Mouse (Mus musculus) neutrophil, adult 5-6 weeks (primary cell): ENCODE measurements around the gene Pdss2. TPM values are rescaled to one million over a fixed set of nuclear protein-coding genes. Genes with fewer than 3 reads are reported as not detected.

Experiments used
- ATAC-seq: fragments of 151-379, 151-347 bp; 2 replicates; pipeline ENCODE4 v1.8.0; 2017; ENCODE audit warnings: mild to moderate bottlenecking, moderate TSS enrichment; ENCODE audit not compliant: insufficient number of reproducible peaks, poor library complexity, low FRiP score, severe bottlenecking; ENCODE audit errors: extremely low read depth
- total RNA-seq: library from RNA; stranded (forward); fragments of 200-1000 nt; gene quantifications from 2 replicates; pipeline ENCODE4 v1.2.3, GENCODE M21; 2017

The Pdss2 gene
- total RNA-seq, 1 experiment from 2014 or later, result 12.9 TPM

DNA sequence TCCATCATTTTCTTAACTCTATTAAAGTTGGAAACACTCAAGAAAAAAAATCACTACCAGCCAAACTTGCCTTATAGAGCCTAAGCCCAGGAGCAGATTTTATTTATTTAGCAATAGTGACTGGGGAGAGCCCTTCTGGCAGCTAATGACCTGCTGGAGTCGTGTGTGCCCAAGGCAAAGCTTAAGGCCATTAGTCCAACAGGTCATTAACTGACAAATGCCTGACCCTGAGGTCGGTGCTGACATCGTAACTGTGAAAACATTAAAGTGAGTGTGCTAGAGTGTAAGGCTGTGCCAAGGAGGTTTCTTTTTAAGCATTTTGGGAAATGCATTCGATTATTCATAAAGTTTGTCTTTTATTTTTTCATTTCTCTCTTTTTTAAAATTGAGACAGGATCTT lies 136.6 kb downstream of the Pdss2 start:
- ATAC-seq, result no peak

DNA sequence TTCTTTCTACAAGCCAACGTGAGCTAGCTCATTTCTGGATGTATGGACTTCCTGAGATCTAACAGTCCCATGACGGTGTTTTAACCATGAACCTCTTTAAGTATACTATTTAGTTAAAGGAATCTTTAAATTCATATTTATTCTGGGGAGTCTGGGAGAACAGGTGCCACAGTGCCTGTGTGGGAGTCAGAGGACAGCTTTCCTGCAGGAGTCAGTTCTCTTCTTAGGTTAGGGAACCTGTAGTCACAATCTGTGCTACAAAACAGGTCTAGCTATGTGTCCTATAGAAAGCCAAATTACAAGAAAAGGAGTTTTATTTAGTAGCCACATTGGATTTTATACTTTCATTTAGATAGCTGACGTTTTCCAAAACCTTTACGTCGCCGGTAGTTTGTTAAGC lies 141.7 kb downstream of the Pdss2 start:
- no peak for ATAC-seq

DNA sequence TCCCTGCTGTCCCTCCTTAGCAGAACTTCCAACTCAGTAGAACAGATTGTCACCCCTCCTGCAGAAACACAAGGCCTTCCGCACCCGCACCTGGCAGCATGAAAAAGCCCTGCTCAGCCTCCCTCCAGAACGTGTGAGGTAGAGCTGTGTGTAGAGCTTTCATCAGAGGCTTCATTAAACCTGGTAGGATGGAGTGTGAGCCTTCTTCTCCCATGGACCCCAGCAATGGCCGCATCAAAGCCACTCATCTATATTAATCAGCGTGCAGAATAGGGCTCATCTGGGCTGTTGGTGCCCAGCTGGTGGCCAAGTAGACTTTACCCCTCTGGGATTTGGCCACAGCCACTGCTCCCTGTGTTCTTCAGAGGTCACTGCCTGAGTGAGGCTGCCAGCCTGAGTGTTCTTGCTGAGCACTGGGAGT lies 142.2 kb downstream of the Pdss2 start:
- no peak for ATAC-seq

DNA sequence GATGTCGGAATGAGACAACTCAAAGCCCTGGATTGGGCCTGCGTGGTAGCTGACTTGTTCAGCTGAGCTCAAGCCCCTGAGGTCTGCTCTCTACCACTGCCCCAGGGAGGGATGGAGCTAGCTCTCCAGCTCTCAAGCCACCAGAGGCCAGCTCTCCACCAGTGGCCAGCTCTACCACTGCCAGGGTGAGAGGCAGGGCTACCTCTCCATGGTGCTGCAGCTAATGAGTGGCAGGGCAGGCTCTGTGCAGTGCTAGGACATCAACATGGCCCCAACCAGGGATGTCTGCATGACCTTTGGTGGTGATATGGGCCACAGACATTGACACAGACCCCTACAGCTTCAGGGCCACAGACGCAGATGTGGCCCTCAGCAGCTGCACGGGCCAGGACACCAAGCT lies 144.6 kb downstream of the Pdss2 start:
- no peak for ATAC-seq

DNA sequence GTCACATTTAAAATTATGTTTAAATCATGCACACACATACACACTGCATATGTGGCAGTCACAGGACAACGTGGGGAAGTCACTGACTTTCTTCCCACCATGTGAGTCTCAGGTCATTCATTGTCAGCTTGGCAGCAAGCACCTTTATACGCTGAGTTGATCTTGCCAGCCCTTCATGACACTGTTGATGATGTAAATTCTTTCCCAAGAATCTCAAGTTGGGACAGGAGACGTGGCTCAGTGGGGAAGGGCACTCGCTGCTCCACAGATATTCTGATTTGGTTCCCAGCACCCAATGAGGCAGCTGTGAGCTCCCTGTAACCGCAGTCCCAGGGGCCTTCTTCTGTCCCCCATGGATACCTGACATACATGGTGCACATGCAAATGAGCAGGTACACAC lies 147.3 kb downstream of the Pdss2 start:
- ATAC-seq, result no peak

DNA sequence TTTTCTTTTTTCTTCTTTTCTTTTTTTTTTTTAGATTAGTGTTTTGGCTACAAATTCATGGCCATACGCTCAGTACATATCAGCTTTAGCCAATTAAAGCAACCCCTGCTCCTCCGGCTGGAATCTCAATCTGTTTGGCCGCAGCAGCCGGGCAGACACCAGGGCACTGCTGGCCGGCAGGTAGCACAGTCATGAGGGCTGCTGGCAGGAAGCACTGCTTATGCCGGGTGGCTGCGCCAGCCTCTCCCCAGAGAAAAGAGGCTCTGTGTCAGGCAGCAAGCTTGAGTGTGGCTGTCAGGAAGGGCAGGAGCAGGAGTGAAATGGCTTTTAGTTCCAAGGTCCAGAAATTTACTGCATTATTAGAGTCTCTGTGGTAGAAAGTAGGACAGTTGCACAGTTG lies 151.0 kb downstream of the Pdss2 start:
- ATAC-seq, result peak; percentile 66; the same call in 1 of the 2 replicates

DNA sequence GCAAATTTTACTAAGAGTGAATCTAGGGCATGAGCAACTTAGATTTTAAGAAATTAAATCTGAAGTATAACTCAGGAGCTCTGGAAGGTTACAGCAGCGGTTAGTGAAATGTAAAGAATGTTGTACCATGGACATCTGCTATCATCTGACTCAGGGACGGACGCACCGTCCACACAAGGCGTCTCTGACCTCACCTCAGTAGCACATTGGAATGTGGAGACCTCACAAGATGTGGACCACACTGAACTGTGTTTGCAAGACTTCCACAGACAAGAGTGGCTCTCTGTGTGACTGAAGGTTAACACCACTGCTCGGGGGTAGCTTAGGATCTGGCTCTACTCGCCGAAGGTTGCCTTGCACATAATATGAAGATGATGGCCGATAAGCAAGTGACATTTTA lies 151.7 kb downstream of the Pdss2 start:
- no peak for ATAC-seq

DNA sequence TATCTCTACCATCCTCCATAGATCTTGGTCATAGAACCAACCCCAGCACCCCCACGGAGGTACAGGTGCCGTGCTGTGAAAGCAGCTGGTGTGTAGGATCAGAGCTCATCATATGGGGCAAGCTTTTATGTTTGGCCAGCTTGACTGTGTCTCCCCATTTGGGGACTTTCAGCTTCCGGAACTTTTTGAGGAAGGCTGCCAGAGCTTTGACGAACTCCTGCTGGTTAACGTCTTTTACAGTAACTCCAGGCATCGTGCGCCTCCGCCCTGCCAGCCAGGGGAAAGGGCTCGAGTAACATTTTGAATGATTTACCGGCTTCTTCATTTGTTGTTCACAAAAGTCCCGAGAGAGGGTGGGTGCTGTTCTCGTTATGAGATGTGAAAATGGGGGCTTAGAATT lies 152.4 kb downstream of the Pdss2 start:
- ATAC-seq, result no peak

DNA sequence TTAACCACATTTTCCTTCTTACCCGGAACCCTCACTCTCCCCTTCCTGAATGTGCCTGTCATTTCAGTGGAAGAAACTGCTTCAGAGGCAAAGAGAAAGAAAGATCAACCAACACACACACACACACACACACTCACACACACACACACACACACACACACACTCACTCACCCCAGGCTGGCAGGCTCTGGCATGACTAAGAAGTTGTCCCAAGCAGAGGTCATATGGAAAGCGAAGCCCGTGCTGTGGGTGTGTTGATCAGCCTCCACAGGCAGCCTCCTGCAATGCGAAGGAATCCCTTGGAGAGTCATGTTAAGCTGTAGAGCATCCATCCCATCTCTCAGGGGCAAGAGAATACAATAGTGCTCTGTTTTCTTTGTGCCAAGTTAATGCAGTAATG lies 154.0 kb downstream of the Pdss2 start:
- ATAC-seq, result no peak

DNA sequence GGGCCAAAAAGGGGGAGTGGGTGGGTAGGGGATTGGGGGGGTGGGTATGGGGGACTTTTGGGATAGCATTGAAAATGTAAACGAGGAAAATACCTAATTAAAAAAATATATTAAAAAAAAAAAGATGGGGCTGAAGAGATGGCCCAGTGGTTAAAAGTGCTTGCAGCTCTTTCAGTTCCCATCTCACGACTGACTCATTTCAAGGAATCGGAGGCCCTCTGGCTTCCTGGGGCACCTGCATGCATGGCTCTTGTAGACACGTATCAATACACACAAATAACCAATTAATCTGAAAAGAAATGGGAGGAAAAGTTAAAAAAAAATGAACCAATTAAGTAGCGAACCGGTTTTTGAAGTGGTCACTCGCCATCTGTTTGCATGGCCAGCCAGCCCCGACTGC lies 155.5 kb downstream of the Pdss2 start:
- no peak for ATAC-seq

DNA sequence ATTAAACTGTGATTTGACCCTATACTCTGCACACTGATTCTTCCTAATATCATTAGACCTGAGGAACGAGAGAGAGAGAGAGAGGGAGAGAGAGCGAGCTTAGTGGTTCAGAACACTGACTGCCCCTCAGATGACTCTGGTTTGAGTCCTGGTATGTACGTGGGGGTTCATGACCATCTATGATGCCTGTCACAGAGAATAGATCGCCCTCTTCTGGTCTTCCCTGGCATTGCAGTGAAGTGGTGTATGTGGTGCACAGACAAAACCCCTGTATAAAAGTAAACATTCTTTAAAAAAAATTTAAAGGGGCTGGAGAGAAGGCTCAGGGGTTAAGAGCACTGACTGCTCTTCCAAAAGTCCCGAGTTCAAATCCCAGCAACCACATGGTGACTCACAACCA lies 157.0 kb downstream of the Pdss2 start:
- peak; percentile 58; the same call in 1 of the 2 replicates for ATAC-seq

DNA sequence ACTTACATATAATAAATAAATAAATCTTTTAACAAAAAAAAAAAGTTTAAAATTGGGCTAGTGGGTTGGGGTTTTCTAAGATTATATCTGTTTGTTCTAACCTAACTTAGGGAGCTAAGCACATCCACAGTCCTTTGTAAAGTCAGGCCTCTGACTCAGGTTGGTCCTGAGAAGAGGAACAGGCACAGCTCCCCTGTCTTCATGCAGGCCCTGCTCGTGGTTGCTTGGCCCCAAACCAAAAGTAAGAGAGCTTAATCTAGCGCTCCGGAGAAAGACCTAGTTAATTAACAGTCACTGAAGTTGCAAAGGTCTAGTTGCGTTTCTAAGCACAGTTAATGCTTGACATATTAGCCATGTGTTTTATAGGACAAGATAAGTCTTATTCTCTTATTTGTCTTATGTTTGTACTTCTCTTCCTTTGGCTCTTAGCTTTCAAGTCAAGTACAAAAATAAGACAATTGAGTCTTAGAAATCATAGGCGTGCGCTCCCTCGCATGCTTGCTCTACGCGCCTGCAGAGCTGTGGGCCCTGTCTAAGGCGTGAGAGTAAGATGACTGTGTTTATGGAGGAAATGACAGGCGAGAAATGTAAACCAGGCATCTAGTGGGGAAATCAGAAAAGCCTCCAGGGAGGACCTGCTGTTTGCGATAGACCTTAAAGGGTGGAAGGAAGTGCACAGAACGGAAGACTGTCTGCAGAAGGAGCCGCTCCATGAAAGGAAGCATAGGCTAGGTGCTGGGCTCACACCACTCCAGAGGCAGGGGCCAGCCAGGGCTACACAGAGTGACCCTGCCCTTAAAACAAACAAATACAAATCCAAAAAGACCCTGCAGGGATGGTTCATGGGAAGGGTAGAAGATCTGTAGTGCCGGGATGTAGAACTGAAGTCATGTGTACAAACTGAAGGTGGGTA lies 157.7 kb downstream of the Pdss2 start:
- ATAC-seq, result no peak

DNA sequence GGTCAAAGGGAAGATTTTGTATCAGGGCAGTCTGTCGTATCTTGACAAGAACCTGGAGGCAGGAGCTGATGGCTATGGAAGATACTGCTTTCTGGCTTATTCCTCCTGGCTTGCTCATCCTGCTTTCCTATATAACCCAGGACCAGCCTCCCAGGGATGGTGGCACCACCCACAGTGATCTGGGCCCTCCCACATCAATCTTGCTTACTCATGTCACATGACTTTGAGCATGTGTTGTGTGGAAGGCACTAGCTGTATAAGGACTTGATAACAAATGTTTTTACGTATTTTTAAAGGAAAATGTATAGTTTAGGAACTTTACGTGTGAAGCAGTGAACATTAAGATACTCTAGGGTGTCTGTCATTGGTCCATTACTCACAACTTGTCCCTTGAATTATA lies 161.4 kb downstream of the Pdss2 start:
- no peak for ATAC-seq

DNA sequence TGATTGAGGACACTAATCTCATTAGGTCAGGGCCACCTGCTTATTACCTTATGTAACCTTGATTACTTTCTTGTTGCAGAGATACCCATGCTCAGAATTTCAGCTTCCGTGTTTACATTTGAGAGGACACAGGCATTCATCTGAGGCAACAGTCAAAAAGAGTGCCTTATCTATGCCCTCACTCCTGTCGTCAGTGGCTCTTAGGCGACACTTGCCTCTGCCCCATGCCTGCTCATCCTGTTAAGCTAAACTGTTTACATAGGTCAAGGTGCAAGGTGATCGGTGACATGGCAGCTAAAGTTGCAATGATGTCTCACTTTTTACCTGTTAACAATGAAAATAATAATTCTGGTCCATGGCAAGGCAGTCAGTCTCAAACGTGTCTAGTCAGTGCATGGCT lies 163.3 kb downstream of the Pdss2 start:
- no peak for ATAC-seq

DNA sequence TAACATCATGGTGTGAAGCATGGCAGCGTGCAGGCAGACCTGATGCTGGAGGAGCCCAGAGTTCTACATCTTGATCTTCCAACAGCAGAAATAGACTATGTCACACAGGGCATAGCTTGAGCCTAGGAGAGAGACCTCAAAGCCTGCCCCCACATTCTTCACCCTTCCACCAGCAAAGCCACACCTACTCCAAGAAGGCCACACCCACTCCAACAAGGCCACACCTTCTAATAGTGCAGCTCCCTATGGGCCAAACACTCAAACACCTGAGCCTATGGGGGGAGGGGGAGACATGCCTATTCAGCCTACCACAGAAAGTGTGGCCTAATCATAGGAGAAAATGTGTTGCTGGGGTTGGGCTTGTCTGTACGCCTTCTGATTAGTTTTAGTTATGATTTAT lies 171.6 kb downstream of the Pdss2 start:
- no peak for ATAC-seq

DNA sequence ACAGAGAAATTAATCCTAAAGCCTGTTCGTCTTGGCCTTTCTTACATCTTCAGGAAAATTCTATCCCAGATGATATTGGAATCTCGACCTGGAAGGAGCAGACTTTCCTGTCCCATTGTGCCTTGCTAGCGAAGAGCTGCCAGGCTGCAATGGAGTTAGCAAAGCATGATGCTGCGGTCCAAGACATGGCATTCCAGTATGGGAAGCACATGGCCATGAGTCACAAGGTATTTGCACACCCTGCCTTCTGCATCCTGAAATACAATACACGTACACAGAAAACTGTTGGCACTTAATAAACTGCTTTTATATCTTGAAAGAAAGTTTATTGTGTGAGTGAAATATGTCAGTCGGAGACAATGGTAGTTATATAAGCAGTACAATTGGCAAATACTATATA lies 172.5 kb downstream of the Pdss2 start:
- ATAC-seq, result no peak

DNA sequence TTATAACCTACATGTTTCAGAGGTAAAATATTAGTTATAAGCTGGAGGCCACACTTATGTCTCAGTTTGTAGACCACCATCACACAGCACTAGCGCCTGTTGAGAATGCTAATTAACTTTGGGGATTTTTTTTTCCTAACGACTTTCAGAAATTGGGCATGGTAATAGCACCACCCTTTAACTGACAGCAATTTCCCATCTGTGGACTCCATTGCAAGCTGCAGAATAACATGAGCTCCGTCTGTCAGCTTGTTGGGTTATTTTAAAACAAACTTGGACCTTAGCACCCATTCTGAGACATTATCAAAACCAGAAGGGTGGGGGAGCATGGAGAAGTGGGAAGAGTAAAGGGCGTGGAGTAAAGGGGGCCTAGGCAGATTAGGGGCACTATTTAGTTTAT lies 174.5 kb downstream of the Pdss2 start:
- ATAC-seq, result no peak

DNA sequence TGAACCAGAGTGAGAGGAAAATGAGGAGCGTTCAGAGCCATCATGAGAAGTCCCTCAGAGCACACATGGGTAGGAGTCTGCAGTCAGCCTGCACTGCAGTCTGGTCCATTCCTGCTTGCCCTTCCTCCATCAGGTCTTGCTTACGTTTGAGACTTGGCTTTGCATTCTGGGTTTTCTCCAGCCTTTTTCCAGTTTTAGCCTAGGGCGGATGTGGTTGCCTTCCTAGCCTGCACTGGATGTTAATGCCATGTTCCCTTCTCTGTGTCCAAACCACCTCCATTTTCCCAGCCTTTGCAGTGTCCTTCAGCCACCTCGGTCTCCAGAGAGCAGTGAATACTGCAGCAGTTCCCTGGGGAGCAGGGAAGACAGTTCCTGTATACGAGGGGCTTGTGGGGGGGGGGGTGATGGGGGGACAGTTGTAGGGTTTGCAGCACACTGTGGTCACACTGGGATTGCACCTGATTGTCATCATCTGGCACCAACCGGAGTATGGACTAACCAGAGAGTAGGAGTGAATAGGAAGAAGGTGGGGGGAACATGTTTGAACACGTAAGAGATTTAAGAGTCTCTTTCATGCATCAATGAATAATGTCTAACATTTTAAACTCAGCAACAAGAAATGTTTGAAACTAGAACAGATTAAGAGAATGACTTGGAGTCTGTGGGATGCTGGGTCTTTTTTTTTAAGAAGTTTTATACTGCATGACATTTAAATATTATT lies 178.5 kb downstream of the Pdss2 start:
- ATAC-seq, result no peak

DNA sequence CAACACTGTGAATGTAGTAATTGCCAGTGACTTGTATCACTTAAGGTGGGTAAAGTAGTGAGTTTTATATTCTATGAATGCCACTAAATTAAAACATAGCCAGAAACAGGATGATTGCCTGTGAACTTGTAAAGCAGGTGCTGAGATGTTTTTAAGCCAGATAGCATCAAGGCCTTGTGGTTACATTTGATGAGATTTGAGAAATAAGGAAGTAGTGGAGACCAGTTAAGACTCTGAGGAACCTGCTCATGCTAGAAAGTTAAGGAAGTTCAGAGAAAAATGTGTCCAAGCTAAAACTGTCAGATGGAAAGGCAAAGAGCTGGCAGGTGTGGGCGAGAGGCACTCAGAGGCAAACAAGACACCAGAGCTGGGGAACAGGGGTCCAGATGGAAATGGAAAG lies 184.8 kb downstream of the Pdss2 start:
- no peak for ATAC-seq

DNA sequence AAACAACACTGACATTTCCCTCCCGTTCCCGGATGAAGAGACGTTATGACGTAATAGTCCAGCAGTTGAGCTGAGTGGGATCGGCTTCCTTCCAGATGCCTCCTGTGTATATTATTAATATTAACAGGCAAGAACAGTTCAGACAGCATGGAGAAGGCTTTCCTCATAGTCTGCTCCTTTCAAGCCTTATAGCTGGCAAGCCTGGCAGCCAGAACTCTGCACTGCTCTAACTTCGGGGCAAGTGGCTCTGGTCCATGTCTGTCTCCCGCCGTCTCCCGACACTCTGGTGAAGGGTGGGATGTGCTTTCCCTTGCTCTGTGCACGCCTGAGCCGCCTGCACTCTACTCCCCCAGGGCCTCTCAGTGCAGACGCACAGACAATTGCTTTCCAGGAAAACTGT lies 185.6 kb downstream of the Pdss2 start:
- no peak for ATAC-seq
